Mouse (Mus musculus): ENCODE results near the gene Sim2.

- TF ChIP-seq CTCF (IDR thresholded peaks at IDR 0.05; ENCODE audit: borderline replicate concordance, insufficient read depth, low read depth, low read length), result no peak
- no peak for TF ChIP-seq POLR2A (IDR thresholded peaks at IDR 0.05; ENCODE audit: borderline replicate concordance, insufficient read depth, low read length)
Measured at GRCm38 (mm10) chr16:94092511-94093150, 7.9 kb downstream of the Sim2 start.
